Mouse (Mus musculus) CH12.LX (cell line): Measurements from ENCODE around the gene Rhbdl1.
A peak's percentile ranks its signal among the peaks of the same experiment; 100 is the strongest.

Source experiments
- CTCF ChIP-seq, 2 experiments: IDR thresholded peaks in 1 of 2; conservative IDR thresholded peaks in 1 of 2; 2 replicates each; pipeline ENCODE4 v1.5.1; 2011 to 2012; ENCODE audit warnings: low read depth in 2 of 2, low read length in 2 of 2, improper control_type of control experiment in 1 of 2, inconsistent platforms in 1 of 2, mild to moderate bottlenecking in 1 of 2, moderate library complexity in 1 of 2
- EP300 ChIP-seq: IDR thresholded peaks from 2 replicates; pipeline ENCODE4 v1.6.1; 2011; ENCODE audit warnings: low read length, improper control_type of control experiment
- HCFC1 ChIP-seq: IDR thresholded peaks from 2 replicates; pipeline ENCODE4 v1.6.1; 2012; ENCODE audit warnings: low read depth, mild to moderate bottlenecking, inconsistent platforms, low read length, improper control_type of control experiment
- JUND ChIP-seq: conservative IDR thresholded peaks from 2 replicates; pipeline ENCODE4 v1.6.1; 2011; ENCODE audit warnings: low read depth, low read length, improper control_type of control experiment
- MAFK ChIP-seq: IDR thresholded peaks from 2 replicates; pipeline ENCODE4 v1.6.1; 2011; ENCODE audit warnings: low read length, improper control_type of control experiment; ENCODE audit not compliant: insufficient replicate concordance
- POLR2A ChIP-seq: IDR thresholded peaks from 2 replicates; pipeline ENCODE4 v1.6.1; 2011; ENCODE audit warnings: low read depth, mild to moderate bottlenecking, improper control_type of control experiment, low read length
- SIN3A ChIP-seq: IDR thresholded peaks from 2 replicates; pipeline ENCODE4 v1.6.1; 2012; ENCODE audit warnings: low read length, improper control_type of control experiment, inconsistent platforms
- ZMIZ1 ChIP-seq: IDR thresholded peaks from 2 replicates; pipeline ENCODE4 v1.6.1; 2012; ENCODE audit warnings: low read depth, mild to moderate bottlenecking, inconsistent platforms, low read length, improper control_type of control experiment

- TF ChIP-seq MAFK: no peak
- no peak for TF ChIP-seq EP300
- peak in 1 of 2 experiments; percentile 19; a peak in 1 of 4 replicates for TF ChIP-seq CTCF (conservative IDR thresholded peaks at IDR 0.05 in 1 of 2, IDR thresholded peaks at IDR 0.05 in 1 of 2; ENCODE audit: low read depth in 2 of 2, low read length in 2 of 2)
- TF ChIP-seq POLR2A: no peak
- no peak for TF ChIP-seq SIN3A
- no peak for TF ChIP-seq HCFC1
- TF ChIP-seq JUND: no peak
- no peak for TF ChIP-seq ZMIZ1
Measured at GRCm38 (mm10) chr17:25863681-25864080, 26.6 kb upstream of the Rhbdl1 start.
